Mouse (Mus musculus) hindbrain, embryonic 11.5 days (tissue): ENCODE data around the gene Cd81. TPM values are rescaled to one million over a fixed set of nuclear protein-coding genes. Genes with fewer than 3 reads are reported as not detected.
A peak's percentile ranks its signal among the peaks of the same experiment; 100 is the strongest.

Experiments used
- ATAC-seq: fragments of 200-750 bp; cut with Nextera tagmentation; 2 replicates; pipeline ENCODE4 v1.8.0; 2017; ENCODE audit warnings: mild to moderate bottlenecking, moderate TSS enrichment, moderate library complexity; ENCODE audit not compliant: low FRiP score
- DNase-seq: peaks from one replicate; pipeline ENCODE4 v3.0.0-alpha.2; 2015; ENCODE audit warnings: low spot score
- H3K27ac ChIP-seq: fragments of 300-500 bp; sonication (generic); 2 replicates; pipeline ENCODE4 v1.5.1; 2014; ENCODE audit warnings: mild to moderate bottlenecking, low read depth, low read length
- H3K27me3 ChIP-seq: fragments of 300-500 bp; sonication (generic); 2 replicates; pipeline ENCODE4 v1.6.1; 2014; ENCODE audit warnings: mild to moderate bottlenecking, low read length, moderate library complexity, mixed read lengths; ENCODE audit not compliant: control insufficient read depth, insufficient read depth
- H3K36me3 ChIP-seq: fragments of 300-500 bp; sonication (generic); 2 replicates; pipeline ENCODE4 v1.6.1; 2014; ENCODE audit warnings: mild to moderate bottlenecking, low read length, moderate library complexity, mixed read lengths; ENCODE audit not compliant: control insufficient read depth, insufficient read depth
- H3K4me1 ChIP-seq: fragments of 300-500 bp; sonication (generic); replicated peaks from 2 replicates; pipeline ENCODE4 v1.6.1; 2014; ENCODE audit warnings: low read length, mixed read lengths; ENCODE audit not compliant: control insufficient read depth, insufficient read depth
- H3K4me2 ChIP-seq: fragments of 300-500 bp; sonication (generic); replicated peaks from 2 replicates; pipeline ENCODE4 v1.6.1; 2014; ENCODE audit warnings: mild to moderate bottlenecking, low read depth, low read length
- H3K4me3 ChIP-seq: fragments of 300-500 bp; sonication (generic); 2 replicates; pipeline ENCODE4 v1.5.1; 2014; ENCODE audit warnings: low read depth, low read length
- H3K9ac ChIP-seq: fragments of 300-500 bp; sonication (generic); 2 replicates; pipeline ENCODE4 v1.6.1; 2014; ENCODE audit warnings: low read depth, low read length
- H3K9me3 ChIP-seq: fragments of 300-500 bp; sonication (generic); 2 replicates; pipeline ENCODE4 v1.6.1; 2016; ENCODE audit warnings: low read length; ENCODE audit not compliant: control insufficient read depth
- WGBS: fragments of 180-500 bp; shearing (Covaris S2); extraction: QIAGEN DNeasy Blood & Tissue Kit; methylation state at CpG from one replicate; pipeline ENCODE4 v1.1.7; 2014; 5-methylcytosine and 5-hydroxymethylcytosine counted together
- polyA plus RNA-seq: library from polyadenylated mRNA; unstranded; fragments of >200 nt; fragmentation: Nextera tagmentation; extraction: Ambion mirVana; gene quantifications from 2 replicates; pipeline ENCODE4 v1.2.1, GENCODE M21; 2014

Cd81 gene
- polyA plus RNA-seq, 1 experiment from 2014 or later = 264 TPM

- WGBS = under 1% methylated on average over 51 of the region's 51 CpGs
- Histone ChIP-seq H3K27ac (peak within 1 kb of the TSS; percentile 94), H3K27me3 (no peaks in the 10 kb centered on the region), H3K9ac (peak within 1 kb of the TSS; percentile 95), H3K36me3 (peaks cover 6% of the 10 kb centered on the region; the same call in 1 of the 2 replicates), H3K4me3 (peak within 1 kb of the TSS; percentile 90), H3K4me2 (peak within 1 kb of the TSS; percentile 98), H3K9me3 (no peaks in the 10 kb centered on the region), H3K4me1 (peaks cover 15% of the 10 kb centered on the region)
- peak; percentile 98 for ATAC-seq
- peak; percentile 99 for DNase-seq
These were observed 16.5 kb downstream of the Cd81 start, which contains the start of gene Tssc4 for GRCm38 (mm10) chr7:143068882-143069591. Gene Tssc4 (plus strand): TSS chr7:143069249.

GRCm38 (mm10) chr7:143069751-143070400 is 17.3 kb downstream of the Cd81 start:
- Histone ChIP-seq H3K4me1 (peaks cover 15% of the 10 kb centered on the region), H3K4me3 (peak overlapping the region; percentile 90), H3K27ac (no peak overlapping the region), H3K27me3 (no peaks in the 10 kb centered on the region), H3K9me3 (no peaks in the 10 kb centered on the region), H3K4me2 (peak overlapping the region; percentile 98), H3K36me3 (peaks cover 6% of the 10 kb centered on the region; the same call in 1 of the 2 replicates), H3K9ac (peak overlapping the region; percentile 95)
- DNase-seq (no peak), ATAC-seq (no peak)
- 10% methylated on average over 30 of the region's 30 CpGs for whole genome bisulfite sequencing

DNA sequence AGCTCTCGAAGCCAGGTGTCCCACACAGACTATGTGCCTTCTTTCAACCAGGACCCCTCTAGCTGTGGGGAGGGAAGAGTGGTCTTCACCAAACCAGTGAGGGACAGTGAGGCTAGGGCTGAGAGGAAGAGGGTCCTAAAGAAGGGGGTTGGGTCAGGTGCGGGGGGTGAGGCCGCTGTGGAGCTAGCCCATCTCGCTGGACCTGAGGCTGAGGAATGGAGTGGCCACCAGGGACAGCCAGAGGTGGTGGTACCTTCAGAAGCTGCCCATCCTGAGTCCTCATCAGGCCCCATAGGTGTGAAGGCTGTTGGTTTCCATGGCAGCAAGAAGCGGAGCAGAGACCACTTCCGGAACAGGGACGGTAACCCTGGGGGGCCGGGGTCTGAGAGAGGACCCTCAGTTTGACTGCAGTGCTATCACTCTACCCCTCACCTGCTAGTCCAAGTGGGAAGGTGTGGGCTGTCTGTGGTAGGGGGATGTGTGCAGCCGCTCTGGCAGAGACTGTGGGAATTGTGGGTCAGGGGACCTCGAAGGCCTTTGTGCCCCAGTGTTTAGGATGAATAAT is 18.0 kb downstream of the Cd81 start:
- 96% methylated on average over 10 of the region's 10 CpGs for WGBS
- Histone ChIP-seq H3K27me3 (no peaks in the 10 kb centered on the region), H3K4me2 (peak overlapping the region; percentile 98), H3K9ac (peak overlapping the region; percentile 95), H3K4me1 (peaks cover 15% of the 10 kb centered on the region), H3K27ac (no peak overlapping the region), H3K9me3 (no peaks in the 10 kb centered on the region), H3K4me3 (peak overlapping the region; percentile 90), H3K36me3 (peaks cover 6% of the 10 kb centered on the region; the same call in 1 of the 2 replicates)
- DNase-seq (no peak), ATAC-seq (no peak)

DNA sequence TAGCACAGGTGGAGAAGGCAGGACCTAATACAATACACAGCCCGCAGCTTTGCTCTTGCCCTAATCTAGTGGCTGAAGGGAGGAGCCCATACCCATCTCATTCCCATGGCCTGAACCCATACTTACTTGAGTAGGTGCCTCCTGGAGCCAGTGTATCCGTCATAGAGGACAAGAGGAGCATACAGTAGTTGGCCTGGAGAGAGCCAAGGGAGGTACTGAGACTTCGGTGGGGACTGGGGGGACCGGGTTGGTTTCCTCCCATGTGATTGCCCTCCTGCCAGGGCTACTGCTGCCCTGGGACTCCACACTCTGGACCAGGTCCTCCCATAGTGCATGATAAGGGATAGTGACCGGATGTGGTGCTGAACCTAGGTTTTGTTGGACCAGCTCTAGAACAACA is 20.1 kb downstream of the Cd81 start:
- no peaks in the 10 kb centered on the region for H3K27me3 ChIP-seq
- WGBS = 88% methylated on average over 5 of the region's 5 CpGs
- no peak overlapping the region for H3K4me2 ChIP-seq
- H3K36me3 ChIP-seq = no peaks in the 10 kb centered on the region
- no peaks in the 10 kb centered on the region for H3K9me3 ChIP-seq
- no peak overlapping the region for H3K4me3 ChIP-seq
- ATAC-seq = no peak
- no peak overlapping the region for H3K27ac ChIP-seq
- peaks cover 15% of the 10 kb centered on the region for H3K4me1 ChIP-seq
- H3K9ac ChIP-seq = no peak overlapping the region
- DNase-seq = no peak

- H3K9ac ChIP-seq = no peak overlapping the region
- no peaks in the 10 kb centered on the region for H3K36me3 ChIP-seq
- ATAC-seq (no peak), DNase-seq (peak; percentile 63)
- 81% methylated on average over 1 of the region's 1 CpGs for WGBS
- H3K4me2 ChIP-seq = no peak overlapping the region
- H3K9me3 ChIP-seq = no peaks in the 10 kb centered on the region
- H3K4me3 ChIP-seq = no peak overlapping the region
- peaks cover 12% of the 10 kb centered on the region for H3K4me1 ChIP-seq
- H3K27me3 ChIP-seq = no peaks in the 10 kb centered on the region
- no peak overlapping the region for H3K27ac ChIP-seq
These were observed 20.5 kb downstream of the Cd81 start for GRCm38 (mm10) chr7:143073086-143073485.

- Histone ChIP-seq H3K36me3 (no peaks in the 10 kb centered on the region), H3K27ac (no peak overlapping the region), H3K4me3 (no peak overlapping the region), H3K27me3 (no peaks in the 10 kb centered on the region), H3K9ac (no peak overlapping the region), H3K9me3 (no peaks in the 10 kb centered on the region), H3K4me1 (peaks cover 4% of the 10 kb centered on the region), H3K4me2 (no peak overlapping the region)
- WGBS = 71% methylated on average over 5 of the region's 5 CpGs
- no peak for ATAC-seq
- DNase-seq = no peak
These were observed 22.9 kb downstream of the Cd81 start for GRCm38 (mm10) chr7:143075394-143075793.

DNA sequence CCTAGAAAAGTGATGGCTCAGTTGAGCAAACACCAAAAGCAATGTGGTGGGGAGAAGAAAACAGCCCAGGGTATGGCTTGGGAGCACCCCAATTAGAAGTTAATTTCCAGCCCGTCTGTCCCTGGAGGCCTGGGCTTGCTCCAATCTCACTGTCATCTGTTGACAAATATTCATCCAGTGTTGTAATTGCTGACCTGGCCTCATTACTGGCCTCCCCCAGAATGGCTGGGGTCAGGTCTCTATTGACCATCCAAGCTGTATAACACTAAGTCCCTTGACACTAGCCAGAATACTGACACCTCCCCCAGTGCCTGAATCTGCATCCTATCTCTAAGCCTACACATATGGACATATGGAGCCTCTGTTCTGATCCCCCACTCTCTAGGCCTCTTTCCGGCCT is 24.8 kb downstream of the Cd81 start:
- DNase-seq (no peak), ATAC-seq (no peak)
- H3K9me3 ChIP-seq = no peaks in the 10 kb centered on the region
- 89% methylated on average over 2 of the region's 2 CpGs for WGBS
- H3K4me1 ChIP-seq = no peaks in the 10 kb centered on the region
- H3K4me3 ChIP-seq = no peak overlapping the region
- H3K36me3 ChIP-seq = no peaks in the 10 kb centered on the region
- H3K9ac ChIP-seq = no peak overlapping the region
- H3K27ac ChIP-seq = no peak overlapping the region
- no peak overlapping the region for H3K4me2 ChIP-seq
- H3K27me3 ChIP-seq = no peaks in the 10 kb centered on the region

- H3K27ac ChIP-seq = no peak overlapping the region
- H3K9me3 ChIP-seq = no peaks in the 10 kb centered on the region
- H3K27me3 ChIP-seq = no peaks in the 10 kb centered on the region
- DNase-seq = no peak
- no peak overlapping the region for H3K4me2 ChIP-seq
- no peak overlapping the region for H3K4me3 ChIP-seq
- 71% methylated on average over 6 of the region's 6 CpGs for WGBS
- ATAC-seq = no peak
- no peak overlapping the region for H3K9ac ChIP-seq
- H3K4me1 ChIP-seq = no peaks in the 10 kb centered on the region
- no peaks in the 10 kb centered on the region for H3K36me3 ChIP-seq
These were observed 29.5 kb downstream of the Cd81 start for GRCm38 (mm10) chr7:143082024-143082423.
